Mouse (Mus musculus) right cerebral cortex, postnatal 10 days (tissue): ENCODE measurements around the gene Klhl31.
A peak's percentile ranks its signal among the peaks of the same experiment; 100 is the strongest.

ENCODE experiments used
- DNase-seq, 2 experiments: peaks; one replicate each; pipeline ENCODE4 v3.0.0; 2021; ENCODE audit warnings: low spot score in 2 of 2

Klhl31 gene

DNA sequence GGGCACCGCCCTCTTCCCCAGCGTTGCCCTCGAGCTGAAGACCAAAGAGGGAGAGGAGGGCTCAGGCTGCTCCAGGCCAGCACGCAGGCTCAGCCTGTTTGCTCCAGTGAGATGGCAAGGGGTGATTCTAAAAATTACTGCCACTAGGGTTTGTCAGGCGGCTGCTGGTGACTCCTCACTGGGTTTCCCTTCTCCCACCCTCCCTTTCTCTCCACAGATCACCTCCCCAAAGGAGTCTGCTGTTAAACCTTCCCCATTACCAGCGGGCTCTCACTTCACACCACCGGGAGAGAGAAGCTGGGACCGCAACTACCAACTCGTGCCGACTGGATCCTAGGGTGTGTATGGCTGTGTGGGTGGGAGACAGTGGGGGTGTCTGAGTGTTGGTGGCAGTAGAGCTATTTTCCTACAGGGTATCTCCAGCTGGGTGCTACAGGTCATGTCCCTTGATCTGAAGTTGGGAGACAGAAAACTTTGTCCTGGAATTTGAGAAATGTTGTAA is at the start of gene Klhl31:
TSS of gene Klhl31 (plus strand) at position 51 of the 502 bp plus-strand sequence.
- no peak for DNase-seq

DNA sequence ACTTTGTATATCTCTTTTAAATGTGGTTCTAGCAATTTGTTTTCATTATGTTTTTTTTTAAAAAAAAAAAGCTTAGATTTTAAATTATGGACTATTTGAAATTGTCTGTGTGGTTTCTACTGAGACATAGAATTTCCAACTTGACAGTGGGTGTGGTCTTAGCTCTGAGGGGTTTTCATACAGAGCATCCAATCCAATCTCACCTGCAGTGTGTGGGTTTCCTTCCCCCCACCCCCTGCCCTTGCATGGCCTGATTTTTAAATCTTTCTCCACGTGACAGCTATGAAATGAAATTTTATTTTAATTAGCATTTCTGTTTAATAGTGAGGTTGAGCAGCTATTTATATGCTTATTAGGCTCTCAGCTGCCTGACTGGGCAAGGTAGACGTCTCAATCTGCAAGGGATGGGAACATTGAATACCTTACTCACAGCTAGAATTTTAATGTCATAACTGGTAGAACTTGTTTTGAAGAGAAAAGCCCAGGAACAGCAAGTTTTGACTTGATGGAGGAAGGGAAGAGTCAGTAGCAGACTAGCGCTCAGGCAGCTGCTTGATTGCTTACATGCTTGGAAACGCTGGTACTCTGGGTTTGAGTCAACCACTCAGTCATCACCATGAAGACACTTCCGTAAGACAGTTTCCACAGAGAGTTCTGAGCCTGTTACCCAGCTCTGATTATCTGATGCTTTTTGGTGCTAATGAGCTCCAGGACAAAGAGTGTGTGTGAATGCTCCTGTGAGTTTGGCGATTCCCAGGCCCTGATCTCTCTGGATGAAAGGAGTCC is 49.3 kb upstream of the Klhl31 start:
- no peak for DNase-seq

DNA sequence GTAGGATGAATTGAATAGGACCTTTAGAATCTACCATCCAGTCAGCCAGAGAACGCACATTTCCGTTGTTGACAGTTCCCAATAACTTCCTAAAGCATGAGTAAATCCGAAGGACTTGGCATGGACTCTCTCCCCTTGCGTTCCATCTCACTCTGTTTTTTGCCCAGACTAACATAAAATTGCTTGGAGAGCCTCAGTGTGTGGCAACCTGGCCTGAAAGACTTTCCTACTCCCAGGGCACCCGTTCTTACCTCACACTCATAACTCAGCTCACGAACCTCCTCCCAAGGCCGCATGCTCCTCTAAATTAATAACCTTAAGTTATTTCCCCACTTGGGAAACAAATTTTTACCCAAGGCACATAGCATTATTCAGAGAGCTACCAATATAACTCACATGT is 48.7 kb upstream of the Klhl31 start:
- DNase-seq = no peak

DNA sequence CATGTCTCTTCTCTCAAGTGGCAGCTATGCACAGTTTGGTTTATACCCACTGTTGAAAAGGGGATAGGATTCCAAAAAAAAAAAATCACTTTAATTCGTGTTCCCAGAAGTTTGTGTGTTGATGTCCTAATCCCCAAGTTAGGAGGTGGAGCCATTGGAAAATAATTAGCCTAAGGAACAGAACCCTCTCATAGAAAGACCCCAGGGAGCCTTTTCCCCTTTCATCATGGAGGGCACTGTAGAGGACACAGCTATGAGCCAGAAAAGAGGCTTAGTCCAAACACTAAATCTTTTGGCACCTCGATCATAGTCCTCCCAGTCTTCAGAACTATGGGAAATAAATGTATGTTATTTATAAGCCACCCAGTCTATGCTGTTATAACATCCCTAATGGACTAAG is 46.8 kb upstream of the Klhl31 start:
- no peak for DNase-seq

- DNase-seq = no peak
Observed at GRCm38 (mm10) chr9:77592423-77592822, 43.9 kb upstream of the Klhl31 start.

DNA sequence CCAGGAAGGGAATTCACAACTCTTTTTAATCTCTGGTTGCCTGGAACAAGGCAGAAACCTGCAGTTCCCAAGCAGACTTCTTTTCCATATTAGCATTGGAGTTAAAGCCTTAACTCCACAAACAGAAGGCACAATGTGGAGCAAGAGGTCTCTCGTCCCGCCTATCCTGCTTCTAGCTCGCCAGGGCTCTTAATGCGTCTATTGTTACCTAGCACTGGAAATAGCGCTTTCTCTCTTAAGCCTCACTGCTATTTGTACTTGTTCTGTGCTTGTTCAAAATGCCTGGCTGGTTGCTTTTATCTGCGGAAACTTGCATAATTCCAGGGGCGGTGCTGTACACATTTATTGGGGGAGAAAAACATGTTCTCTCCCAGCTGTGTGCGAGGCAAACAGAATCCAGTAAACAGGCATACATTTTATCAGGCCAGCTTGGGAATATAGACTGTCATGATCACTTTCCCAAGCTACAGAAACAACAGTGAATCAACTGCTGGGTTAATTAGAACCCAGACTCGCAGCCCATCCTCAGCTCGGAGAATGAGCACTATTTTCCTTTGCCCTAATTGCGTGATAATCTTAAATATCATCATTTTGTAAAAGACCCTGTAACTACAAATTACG is 41.2 kb upstream of the Klhl31 start:
- DNase-seq = no peak

DNA sequence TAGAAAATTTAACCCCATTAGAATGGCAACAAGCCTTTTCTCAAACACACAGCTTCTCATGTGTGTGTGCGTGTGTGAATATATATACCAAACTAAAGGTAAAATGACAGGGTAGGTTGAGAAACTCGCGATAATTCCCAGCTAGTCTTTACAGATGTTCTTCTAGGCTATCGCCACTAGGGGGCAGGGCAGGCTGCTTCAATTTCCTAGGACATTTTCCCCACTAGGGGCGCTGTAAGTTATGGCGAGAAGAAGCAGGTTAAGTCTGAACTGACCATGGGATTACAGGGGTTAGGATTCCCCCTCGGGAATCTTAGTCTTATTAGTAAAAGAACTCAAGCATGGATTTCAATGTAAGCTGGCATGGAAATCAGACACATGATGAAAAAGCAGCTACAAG is 39.9 kb upstream of the Klhl31 start:
- peak; percentile 63 to 75 for DNase-seq

- DNase-seq = no peak
Observed at GRCm38 (mm10) chr9:77598560-77598959, 37.7 kb upstream of the Klhl31 start.

DNA sequence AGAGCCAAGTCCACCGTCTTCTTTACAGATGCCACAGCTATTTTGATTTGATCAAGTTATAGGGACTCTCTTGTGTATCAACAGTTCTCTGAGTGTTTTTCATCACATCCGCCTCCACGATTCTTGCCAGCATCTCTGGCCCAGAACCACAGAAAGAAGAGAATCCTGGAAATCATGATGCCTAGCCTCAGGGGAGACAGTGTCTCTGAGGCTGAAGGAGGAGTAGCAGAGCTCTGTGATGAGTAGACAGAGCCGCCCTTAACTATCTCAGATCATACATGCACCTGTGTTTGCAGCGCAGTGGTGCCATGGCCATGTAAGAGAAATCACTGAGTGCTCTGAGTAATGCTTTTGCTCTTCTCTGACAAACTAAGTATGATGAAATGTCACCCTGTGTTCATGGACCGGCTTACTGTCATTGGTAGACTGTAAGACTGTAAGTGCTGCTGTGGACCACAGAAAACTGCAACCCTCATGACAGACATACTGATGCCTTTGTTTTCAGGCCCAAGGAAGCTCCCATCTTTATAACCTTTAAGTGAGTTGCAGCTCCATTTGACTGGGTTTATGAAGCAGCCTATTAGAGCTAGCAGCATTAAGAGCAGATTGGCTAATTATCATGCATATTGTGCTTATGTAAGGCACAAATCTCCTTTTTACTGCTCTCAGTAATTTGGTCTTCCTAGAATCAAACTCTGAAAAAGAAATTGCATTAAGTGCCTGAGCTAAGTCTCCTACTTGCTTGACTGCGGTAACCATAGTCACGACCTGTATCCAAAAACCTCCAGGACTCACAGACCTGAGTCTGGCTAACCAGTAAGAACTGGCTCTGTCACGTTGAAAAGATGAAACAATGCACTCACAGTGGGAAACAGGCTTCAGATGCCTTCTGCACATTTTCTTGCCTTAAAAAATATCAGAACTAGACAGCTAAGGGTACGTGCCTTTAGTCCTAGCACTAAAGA is 33.7 kb upstream of the Klhl31 start:
- DNase-seq = peak; percentile 39 to 46

DNA sequence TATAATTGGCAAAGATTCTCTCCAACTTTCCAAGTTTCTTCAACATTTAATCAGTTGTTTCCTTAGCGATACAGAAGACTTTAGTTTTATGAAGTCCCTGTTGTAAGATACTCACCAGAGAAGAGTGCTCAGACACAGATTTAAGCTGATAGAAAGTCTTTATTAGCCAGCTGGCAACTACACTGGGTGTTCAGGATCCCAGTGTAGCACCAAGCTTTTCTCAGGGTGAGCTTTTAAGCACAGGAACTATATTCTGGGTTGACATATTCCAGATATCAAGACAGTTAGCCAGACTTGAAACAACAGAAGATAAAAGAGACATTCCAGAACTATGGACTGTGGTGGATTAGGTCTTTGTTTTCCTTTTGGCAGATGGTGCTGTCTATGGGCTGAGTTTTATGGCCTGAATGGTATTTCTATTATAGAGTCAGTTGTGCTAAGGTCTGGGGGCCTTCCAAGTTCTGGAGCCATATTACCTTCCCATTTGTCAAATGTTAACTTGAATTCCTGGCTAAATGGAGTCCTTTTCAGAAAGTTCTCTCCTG is 32.3 kb upstream of the Klhl31 start:
- DNase-seq = no peak

DNA sequence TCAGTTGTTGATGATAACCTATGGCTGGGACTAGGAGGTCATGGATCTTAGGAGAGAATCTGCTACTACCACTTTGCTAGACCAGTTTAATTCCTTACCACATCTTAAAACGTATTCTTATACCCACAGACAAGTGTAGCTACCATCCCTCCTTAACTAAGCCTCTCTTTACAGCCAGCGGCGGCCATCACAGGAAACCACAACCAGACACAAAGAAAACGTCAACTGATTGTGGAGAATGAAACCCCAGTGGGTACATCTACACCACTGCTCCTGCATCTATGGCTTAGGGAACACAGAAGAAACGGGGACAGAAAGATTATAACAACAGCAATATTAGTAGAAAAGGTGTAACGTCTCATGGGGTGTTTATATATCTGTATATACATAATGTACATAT is 29.0 kb upstream of the Klhl31 start:
- no peak for DNase-seq

DNA sequence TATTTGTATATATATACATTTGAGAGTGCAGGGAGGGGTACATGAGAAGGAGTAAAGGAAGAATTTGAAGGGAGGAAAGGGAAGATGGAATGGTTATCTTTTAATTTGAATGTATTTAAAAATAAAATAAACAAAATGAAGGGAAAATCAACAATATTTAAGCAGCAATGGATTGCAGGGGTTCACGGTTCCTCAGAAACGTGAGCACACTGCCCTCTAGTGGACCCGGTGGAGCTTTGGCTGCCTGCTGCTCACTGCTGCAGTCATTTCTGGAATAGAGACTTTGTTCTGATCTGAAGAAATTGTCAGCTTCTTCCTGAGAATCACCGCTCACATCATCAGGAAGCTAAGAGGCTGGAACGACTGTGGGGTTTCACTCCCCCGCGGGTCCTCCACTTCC is 28.5 kb upstream of the Klhl31 start:
- DNase-seq = peak in 1 of 2 experiments; percentile 65

DNA sequence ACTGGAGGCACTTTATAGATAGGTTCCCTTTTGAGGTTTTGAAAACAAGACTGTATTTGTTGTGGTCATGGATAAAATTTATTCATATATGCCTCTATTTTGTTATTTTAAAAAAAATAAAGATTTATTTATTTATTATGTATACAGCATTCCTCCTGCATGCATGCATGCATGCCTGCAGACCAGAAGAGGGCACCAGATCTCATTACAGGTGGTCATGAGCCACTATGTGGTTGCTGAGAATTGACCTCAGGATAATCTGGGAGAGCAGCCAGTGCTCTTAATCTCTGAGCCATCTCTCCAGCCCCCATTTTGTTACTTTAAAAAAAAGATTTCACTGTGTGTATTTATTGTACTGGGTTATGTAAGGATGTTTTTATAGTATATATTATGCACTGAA is 25.5 kb upstream of the Klhl31 start:
- DNase-seq = no peak

GRCm38 (mm10) chr9:77612349-77612748 is 24.0 kb upstream of the Klhl31 start:
- no peak for DNase-seq

DNA sequence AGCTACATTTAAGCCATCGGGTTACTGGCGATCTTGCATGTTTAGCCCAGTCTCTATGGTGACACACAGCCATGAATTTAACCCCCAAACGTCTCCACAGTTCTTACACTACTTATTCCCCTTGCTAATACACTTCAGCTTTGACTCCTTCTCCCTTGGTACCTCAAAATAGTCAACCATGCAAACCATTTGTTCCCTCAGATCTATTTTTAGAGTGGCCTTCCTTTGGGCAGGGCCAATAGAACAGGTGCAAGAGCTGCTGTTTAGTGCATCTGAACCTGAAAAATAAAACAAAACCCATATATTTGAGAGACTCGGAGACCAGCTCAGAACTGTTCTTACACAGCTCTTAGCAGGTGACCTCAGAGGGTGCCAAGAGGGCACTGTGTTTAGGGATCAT is 20.4 kb upstream of the Klhl31 start:
- no peak for DNase-seq

DNA sequence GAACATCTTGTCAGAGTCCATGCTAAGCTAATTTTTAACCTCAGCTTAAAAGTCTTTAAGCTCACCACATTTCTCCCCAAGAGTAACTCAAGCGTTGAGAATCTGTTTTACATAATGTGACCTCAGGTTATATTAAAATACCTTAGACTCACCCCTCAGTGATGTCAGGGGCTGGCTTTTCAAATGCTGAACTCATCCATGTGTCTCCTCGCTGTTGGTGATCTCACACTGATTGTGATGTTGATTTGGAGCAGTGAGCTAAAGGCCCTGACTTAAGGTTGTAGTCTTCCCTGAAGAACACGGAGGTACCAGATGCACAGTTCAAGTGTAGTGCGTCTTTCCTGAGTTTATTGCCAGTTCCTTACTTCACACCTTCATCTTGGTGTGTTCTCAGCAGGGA is 19.5 kb upstream of the Klhl31 start:
- no peak for DNase-seq

DNA sequence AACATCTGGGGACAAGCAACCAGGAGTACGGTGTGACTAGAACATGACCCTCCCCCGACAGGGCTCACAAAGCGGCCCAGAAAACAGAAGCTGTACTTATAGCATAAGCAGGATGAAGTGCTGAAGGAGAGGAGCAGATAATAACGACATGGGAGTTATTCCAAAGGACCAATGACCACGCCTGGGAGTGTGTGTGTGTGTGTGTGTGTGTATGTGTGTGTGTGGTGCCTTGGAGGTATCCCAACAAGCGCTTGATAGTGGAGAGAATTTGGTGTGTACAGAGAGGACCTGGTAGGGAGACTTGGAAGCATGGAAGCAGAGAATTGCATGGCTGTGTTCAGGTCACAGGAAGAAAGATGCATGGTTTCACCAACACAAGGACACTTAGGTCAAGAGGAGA is 18.5 kb upstream of the Klhl31 start:
- no peak for DNase-seq

DNA sequence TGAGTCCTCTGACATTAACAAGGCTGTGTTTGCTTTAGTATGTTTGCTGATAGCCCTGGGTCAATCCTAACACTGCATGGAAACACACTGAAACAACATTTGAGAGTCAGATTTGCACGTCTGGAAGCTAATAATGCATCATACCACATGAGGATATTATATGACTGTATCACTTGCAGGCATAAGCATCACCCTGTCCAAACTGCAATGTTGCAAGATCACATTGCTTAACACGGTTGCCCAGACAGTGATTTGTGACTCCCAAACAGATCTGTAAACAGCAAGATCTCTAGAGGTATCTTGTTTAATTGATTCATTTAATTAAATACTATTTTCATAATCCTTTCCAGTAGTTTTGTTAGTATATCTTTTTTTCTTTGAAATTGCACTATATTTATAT is 17.9 kb upstream of the Klhl31 start:
- no peak for DNase-seq

DNA sequence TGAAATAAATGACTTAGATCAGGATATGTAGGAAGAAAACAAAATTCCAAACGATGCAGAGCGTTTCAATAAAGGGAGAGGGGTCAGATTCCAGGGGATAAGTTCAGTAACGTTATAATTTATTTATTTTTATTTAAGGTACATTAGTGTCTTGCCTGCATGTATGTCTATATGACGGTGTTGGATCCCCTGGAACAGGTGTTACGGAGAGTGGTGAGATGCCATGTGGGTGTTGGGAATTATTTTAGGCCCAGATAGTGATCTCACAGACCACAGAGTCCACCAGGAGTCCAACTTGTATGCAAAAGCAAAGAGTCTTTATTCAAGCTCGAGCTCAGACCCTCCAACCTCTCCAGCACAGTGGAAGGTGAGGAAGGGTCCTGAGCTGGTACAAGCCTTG is 16.2 kb upstream of the Klhl31 start:
- DNase-seq = no peak

DNA sequence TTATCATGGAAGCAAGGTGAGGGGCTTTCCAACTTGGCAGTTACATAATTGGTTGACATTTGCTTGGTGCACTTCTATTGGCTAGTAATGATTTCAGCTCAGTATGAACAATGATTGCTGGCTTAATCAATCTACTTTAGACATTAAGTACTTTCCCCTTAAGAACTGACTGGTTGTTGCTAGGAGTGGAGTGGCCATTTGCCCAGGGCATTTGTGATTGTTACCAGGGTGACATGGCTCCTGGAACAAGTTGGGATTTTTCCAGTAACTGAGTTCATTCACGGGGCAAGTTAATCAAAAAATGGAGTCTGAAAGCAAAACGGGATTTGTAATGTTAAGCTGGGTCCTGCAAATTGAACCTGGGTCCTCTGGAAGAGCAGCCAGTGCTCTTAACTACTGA is 15.8 kb upstream of the Klhl31 start:
- DNase-seq = peak; percentile 26 to 30

- DNase-seq = peak; percentile 33 to 46
Observed at GRCm38 (mm10) chr9:77622874-77623273, 13.4 kb upstream of the Klhl31 start.
